Mouse (Mus musculus) 416B (cell line): ENCODE results near the gene Gbgt1.

Experiments used
- DNase-seq: peaks from one replicate; pipeline ENCODE4 v3.0.0; 2011; ENCODE audit warnings: low read depth

Gene Gbgt1

GRCm38 (mm10) chr2:28529856-28530255, 33.2 kb downstream of the Gbgt1 start:
- no peak for DNase-seq

GRCm38 (mm10) chr2:28530311-28530710, 33.6 kb downstream of the Gbgt1 start:
- DNase-seq, result no peak

GRCm38 (mm10) chr2:28532938-28533771, 36.5 kb downstream of the Gbgt1 start:
- no peak for DNase-seq

- no peak for DNase-seq
Observed at GRCm38 (mm10) chr2:28533901-28534435, 37.3 kb downstream of the Gbgt1 start.

GRCm38 (mm10) chr2:28534436-28535262, 38.0 kb downstream of the Gbgt1 start:
- no peak for DNase-seq

- DNase-seq, result no peak
Observed at GRCm38 (mm10) chr2:28535263-28535540, 38.5 kb downstream of the Gbgt1 start.

- DNase-seq, result no peak
Observed at GRCm38 (mm10) chr2:28535650-28536049, 39.0 kb downstream of the Gbgt1 start.

- no peak for DNase-seq
Observed at GRCm38 (mm10) chr2:28536166-28536565, 39.5 kb downstream of the Gbgt1 start.

GRCm38 (mm10) chr2:28536766-28537633, 40.3 kb downstream of the Gbgt1 start:
- DNase-seq, result no peak

GRCm38 (mm10) chr2:28537634-28537920, 40.9 kb downstream of the Gbgt1 start:
- no peak for DNase-seq

- no peak for DNase-seq
Observed at GRCm38 (mm10) chr2:28537995-28538816, 41.5 kb downstream of the Gbgt1 start.

GRCm38 (mm10) chr2:28538817-28539128, 42.1 kb downstream of the Gbgt1 start:
- no peak for DNase-seq

GRCm38 (mm10) chr2:28539206-28539605, 42.5 kb downstream of the Gbgt1 start:
- DNase-seq, result no peak

GRCm38 (mm10) chr2:28539949-28540348, 43.3 kb downstream of the Gbgt1 start:
- peak; percentile 85 for DNase-seq

- no peak for DNase-seq
Observed at GRCm38 (mm10) chr2:28540587-28541227, 44.0 kb downstream of the Gbgt1 start.

GRCm38 (mm10) chr2:28543894-28544293, 47.2 kb downstream of the Gbgt1 start:
- no peak for DNase-seq

- DNase-seq, result peak; percentile 81
Observed at GRCm38 (mm10) chr2:28545976-28546375, 49.3 kb downstream of the Gbgt1 start.

- no peak for DNase-seq
Observed at GRCm38 (mm10) chr2:28546560-28546959, 49.9 kb downstream of the Gbgt1 start.

- DNase-seq, result peak; percentile 79
Observed at GRCm38 (mm10) chr2:28547237-28548172, 50.8 kb downstream of the Gbgt1 start.

- no peak for DNase-seq
Observed at GRCm38 (mm10) chr2:28549157-28549556, 52.5 kb downstream of the Gbgt1 start.
